ENCODE assay signal across 18 mouse cellular contexts in the genomic region with DNA sequence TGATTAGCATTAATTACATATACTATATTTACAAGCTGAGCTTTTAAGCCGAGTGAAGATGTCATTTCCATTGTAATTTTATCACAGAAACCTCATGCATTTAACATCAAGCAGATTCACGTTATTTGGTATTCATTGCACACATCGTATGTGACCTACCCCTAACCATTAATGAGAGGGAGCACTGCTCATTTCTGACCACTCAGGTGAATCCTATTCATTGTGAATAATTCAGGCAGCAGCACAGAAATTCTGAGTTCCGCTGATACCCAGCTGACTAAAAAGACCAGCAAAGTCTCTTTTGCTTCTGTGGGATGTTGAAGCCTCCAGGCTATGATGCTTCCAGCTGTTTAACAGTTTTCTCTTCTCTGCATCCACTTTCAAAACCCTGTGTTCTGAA.
"Had no signal": no experiment of that assay in that cellular context is flagged by ENCODE, and none has a peak within 500 bp of the region (broad histone marks: within the 10 kb centered on the region; RNA-seq: fewer than 3 reads in every experiment).

No protein-coding gene starts in this region.

- H3K27me3 ChIP-seq: kidney, embryonic 15.5 days; limb, embryonic 12.5 days; liver, embryonic 13.5 days; lung, embryonic 15.5 days; megakaryocyte, embryonic 14.5 days had no signal

- ATAC-seq: intestine, embryonic 16.5 days; liver, postnatal 0 days had no signal

- H3K36me3 ChIP-seq: kidney, embryonic 15.5 days; limb, embryonic 12.5 days; liver, embryonic 13.5 days; lung, embryonic 15.5 days had no signal

- H3K4me2 ChIP-seq: kidney, embryonic 15.5 days; limb, embryonic 12.5 days; liver, embryonic 13.5 days; lung, embryonic 15.5 days had no signal

- H3K4me1 ChIP-seq: kidney, embryonic 15.5 days; liver, embryonic 13.5 days; megakaryocyte, embryonic 14.5 days had no signal

- H3K4me3 ChIP-seq: kidney, embryonic 15.5 days; left cerebral cortex, adult 2 months; limb, embryonic 12.5 days; liver, embryonic 13.5 days; lung, embryonic 15.5 days; megakaryocyte, embryonic 14.5 days had no signal

- H3K9ac ChIP-seq: kidney, embryonic 15.5 days; limb, embryonic 12.5 days; liver, embryonic 13.5 days; liver, postnatal 0 days; lung, embryonic 15.5 days had no signal

- H3K9me3 ChIP-seq: kidney, embryonic 15.5 days; limb, embryonic 12.5 days; liver, embryonic 13.5 days; lung, embryonic 15.5 days; megakaryocyte, embryonic 14.5 days had no signal

- DNase-seq: kidney, adult 2 months; kidney, postnatal 14 days; liver; liver, embryonic 13.5 days; liver, postnatal 0 days; lung, postnatal 14 days; retina, postnatal 1 day; right cerebral cortex, postnatal 4 days; spleen, adult 18-20 months; thymus, adult 18-20 months; thymus, postnatal 14 days had no signal

- H3K27ac ChIP-seq: kidney, embryonic 15.5 days; left cerebral cortex, adult 2 months; limb, embryonic 12.5 days; liver, embryonic 13.5 days; lung, embryonic 15.5 days; macrophage had no signal
